Mouse (Mus musculus) megakaryocyte, embryonic 14.5 days (primary cell): ENCODE data around the gene Pard3.

Experiments
- FLI1 ChIP-seq: IDR thresholded peaks from 2 replicates; pipeline ENCODE4 v1.6.1; 2012; ENCODE audit warnings: low read length, inconsistent platforms, mixed read lengths
- GATA1 ChIP-seq: IDR thresholded peaks from 3 replicates; pipeline ENCODE4 v1.6.1; 2012; ENCODE audit warnings: mixed read lengths, low read length, inconsistent platforms, borderline replicate concordance

- TF ChIP-seq GATA1 = no peak
- TF ChIP-seq FLI1 = no peak
Measured at GRCm38 (mm10) chr8:127148821-127149220, 85.1 kb downstream of the Pard3 start.
